Mouse (Mus musculus) ovary, adult 18-20 months (tissue): Measurements from ENCODE around the gene Dlg2.
A peak's percentile ranks its signal among the peaks of the same experiment; 100 is the strongest.

Source experiments
- DNase-seq: peaks from one replicate; pipeline ENCODE4 v3.0.0; 2022; ENCODE audit warnings: low spot score, mixed read lengths

The Dlg2 gene

DNA sequence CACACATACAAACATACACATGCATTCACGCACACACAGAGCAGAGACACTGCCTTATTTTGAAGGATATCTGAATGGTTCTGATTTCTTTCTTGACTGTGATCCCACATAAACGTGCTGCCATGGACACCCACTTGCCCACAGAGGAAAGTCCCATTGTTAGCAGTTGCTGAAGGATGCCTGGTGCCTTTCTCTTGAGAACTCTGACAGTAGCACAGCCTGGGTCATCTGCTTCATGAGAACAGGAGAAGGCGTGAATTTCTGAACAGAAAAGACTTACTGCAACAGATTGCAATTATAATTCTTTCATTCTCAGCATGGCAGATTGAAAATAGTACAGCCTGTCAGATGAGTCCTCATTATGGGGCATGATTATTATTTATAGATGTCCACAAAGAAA is 1442.6 kb downstream of the Dlg2 start:
- no peak for DNase-seq

DNA sequence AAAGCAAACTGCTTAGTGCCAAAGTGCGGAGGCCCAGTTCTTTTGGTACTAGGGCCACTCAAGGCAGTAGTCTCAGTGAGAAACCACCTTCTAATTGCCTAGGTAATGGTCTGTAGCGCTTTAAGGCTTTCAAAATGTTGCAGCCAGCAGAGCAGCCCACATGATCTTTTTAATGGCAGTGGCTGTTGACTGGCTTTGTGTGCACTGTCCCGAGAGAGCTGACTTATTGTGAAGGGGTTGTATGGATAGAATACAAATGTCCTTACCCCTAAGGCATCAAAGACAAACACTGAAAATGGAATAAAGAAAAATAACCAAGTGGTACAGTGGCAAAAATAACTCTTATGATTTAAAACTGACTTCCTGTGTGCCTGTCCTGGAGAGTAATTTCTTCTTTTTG is 1443.3 kb downstream of the Dlg2 start:
- DNase-seq = no peak

DNA sequence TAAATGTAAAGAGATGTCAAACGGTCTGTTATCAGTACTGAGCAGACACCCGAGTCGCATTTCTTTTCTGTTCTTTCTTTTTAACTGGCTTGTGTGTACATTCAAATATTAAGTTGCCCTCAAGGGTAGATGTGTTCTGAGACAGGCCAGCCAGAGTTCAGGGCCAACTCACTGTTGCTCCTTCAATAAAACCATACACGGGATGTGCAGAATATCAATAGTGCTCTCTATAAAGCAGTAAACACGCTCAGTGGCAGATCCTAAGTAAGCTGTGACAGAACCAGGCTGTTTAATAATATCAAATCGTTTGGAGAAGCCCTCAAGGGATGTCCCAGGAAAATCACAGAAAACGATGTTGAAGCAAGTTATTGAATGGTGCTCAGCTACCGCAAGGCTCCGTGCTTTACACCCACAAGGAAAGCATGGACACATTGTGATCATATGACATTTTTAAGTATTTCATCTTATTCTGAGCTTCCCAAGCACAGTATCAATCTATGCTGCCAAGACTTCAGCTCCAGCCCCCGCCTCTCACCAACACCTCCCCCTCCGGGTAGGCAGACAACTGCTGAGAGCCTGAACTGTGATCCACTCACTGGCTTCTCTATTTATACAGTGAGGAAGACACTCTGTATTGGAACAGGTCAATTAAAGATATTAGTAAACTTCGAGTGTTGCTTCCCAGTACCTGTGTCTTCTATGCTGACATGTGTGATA is 1458.6 kb downstream of the Dlg2 start:
- DNase-seq = no peak

DNA sequence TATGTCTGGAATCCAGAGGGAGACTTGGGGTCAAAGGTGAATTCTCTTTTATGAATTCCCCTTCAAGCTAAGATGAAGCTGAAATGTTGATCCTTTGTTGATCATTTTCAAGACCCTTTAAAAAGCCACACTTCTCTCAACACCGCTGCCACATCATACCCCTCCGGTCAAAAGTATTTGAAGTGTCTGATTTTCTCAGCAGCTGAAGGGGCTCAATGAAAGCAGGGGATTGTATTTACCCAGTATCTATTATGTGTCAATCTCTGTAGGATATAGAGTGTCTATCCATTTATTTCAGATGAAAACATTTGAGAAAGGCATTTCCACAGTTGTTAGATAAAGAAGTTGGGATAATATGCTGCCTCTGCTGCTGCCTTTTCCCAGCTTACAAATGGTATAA is 1459.7 kb downstream of the Dlg2 start:
- DNase-seq = no peak

DNA sequence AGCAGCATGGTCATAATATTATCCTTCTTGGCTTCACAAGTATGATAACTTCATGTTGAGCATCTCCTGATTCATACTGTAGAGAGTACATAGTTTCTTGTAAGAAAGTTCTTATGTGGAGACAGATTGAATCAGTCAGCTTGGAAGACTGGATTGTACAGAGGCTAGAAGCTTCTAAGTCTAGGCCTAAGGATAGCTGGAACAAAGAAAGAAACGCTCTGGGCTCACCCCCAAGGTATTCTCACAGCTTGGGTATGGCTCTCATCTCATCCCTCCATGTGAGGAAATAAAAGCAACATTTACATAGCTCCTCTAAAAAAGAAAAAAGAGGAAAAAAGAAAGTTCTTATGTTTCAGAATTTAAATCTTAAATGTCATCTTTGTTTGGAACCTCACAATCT is 1466.8 kb downstream of the Dlg2 start:
- DNase-seq = no peak

DNA sequence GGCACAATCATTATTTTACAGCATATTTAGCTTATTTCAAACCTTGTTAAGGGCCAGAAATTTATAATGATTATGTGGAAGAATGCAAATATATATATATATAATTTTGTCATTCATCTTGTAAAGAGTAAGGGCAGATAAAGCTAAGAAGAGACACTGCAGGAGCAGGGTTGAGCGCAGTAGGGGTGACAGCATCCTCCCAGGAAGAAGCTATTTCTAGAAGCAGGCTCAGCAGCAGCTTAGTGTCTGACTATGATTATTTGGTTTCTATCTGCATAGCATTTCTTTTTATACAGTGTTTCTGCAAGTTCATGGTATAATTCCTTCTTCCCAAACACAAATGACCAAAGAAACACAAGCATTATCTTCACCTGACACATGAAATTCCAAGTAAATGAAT is 1479.1 kb downstream of the Dlg2 start:
- DNase-seq = no peak

DNA sequence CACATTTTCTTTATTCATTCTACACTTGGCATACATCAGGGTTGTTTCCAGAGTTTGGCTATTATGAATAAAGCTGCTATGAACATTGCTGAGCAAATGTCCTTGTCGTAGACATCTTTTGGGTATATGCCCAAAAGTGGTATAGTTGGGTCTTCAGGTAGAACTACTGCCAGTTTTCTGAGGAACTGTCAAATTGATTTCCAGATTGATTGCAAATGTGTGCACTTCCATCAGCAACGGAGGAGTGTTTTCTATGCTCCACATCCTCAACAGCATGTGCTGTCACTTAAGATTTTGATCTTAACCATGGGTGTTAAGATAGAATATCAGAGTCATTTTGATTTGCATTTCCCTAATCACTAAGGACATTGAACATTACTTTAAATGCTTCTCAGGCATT is 1486.5 kb downstream of the Dlg2 start:
- DNase-seq = no peak

DNA sequence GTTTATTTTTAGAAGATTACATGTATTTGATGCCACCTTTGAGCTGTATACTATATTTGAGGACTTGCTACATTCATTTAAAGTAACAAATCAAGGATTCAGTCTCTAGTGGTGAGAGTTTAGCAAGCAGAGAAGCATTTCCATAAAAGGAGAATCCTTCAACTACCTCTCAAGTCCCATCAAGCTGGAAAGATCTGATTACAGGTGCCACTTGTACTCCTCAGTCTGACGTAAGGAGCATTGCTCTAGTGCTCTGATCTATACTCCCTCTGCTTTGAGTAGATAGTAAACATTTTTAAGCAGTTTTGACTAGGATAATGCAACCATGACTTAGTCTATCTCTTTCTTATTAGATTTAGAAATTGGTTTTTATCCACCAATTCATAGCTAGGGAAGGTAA is 1496.5 kb downstream of the Dlg2 start:
- no peak for DNase-seq

DNA sequence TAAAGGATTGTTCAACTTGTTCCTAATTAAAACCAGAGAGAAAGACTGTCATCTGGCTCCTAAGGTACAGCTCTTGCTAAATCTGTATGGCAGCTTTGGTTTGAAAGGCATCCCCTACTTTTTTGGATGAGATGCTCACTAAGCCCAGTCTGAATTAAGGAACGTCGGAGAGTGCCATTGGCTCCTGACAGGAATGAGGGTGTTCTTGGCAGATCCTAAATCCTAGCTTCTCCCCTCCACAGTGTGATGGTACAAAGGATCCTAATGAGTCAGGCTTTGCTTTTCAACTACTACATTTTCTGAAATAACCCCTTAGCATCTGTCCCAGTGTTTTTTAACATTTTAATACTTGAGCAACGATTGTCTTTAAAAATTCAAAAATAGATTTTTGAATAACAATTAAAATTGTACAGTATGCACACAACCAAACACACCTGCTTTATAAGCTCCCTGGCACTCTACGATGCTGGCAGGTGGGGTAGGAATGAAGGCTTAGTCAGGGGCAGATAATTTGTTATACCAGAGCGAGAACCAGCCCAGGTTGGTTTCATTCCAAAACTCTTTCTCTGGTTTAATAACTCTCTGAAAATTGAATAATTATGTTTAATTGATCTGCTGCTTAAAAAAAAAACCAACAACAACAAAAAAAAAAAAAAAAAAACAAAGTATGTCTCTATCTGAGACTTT is 1527.4 kb downstream of the Dlg2 start:
- no peak for DNase-seq

DNA sequence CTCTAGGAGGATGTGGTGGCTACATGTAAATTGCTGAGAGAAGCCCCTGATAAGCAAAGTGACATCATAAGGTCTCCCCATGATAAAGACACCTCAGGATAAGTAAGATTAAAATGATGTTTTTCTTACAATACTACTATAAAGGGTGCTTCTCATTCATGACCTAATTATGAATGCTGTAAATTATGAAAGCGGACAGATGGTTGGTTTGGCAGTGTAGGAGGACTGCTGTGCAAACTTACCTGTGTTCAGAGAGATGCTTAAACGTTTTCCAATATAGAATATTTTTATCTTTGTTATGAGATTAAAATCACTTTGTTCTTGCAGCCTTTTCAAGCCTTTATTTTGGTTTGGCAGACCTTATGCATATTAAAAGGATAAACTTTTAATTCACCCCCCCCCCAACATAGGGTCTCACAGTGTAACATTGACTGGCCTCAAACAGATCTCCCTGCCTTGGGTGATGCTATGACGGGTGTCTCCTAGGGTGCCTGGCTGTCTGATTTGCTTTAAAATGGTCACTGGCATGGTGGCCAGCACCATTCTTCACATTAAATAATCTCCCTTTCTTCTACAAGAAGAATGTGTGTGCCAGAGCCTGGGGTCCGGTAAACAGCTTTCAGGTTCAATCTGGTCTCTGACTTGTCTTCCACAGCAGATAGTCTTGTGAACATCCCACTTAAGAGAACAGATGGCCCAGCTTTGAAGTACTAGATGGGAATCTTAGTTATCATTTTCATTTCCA is 1529.4 kb downstream of the Dlg2 start:
- DNase-seq = no peak

DNA sequence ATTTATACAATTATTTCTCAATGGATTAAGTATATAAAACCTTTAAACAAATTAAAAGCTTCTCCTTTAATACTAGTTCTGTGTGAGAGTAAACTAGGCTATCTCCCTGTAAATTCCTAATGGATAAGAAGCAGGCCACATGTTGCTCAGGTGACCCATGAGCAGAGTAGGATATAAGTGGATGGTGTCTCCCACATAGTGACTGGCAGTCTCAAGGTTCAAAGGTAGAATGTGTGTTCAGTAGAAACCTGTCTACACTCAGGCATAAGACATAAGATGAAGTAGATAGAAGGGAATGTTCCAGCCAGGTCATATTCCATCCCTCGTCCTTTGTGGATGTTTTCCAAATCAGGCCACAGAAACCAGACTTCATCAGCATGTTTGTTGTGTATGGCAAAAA is 1532.2 kb downstream of the Dlg2 start:
- DNase-seq = no peak

DNA sequence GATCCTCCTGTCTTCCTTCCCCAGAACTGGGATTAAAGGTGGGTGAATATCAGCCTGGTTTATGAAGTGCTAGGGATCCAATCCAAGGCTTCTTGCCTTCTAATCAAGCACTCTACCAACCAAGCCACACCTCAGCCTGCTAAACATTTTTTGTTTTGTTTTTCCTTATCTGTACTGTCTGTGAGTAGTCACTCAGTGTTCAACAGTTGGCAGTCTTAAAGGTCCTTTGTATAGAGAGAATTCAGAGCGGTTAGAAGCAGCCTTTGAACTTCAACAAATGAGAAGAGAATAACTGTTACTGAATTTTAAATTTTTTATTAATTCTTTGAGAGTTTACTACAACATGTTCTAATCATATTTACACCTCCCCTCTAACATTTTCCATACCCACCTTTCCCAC is 1548.5 kb downstream of the Dlg2 start:
- no peak for DNase-seq

DNA sequence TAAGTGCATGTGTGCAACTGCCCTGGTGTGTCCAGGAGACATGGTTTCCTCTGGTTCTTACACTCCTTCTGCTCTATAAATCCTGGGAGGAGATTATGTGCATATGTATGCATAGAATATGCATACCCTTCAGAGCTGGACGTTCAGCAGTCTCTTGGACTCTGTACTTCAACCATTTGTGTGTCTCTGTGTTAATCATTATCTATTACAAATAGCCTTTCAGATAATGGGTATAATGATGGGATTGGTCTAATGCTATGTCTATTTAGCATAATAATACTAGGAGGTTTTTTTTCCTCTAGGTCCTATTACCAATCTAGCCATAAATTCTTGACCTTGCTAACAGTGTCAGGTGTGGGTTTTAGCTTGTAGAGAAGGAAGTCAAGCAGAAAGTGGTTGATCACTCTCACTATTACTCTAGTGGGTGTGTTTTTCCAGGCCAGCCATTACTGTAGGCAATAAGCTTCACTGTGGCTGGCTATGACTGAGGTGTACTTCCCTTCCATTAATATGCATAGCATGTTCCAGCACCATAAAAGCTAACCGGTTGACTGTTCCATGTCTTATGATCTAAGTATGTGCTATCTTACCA is 1549.1 kb downstream of the Dlg2 start:
- no peak for DNase-seq

DNA sequence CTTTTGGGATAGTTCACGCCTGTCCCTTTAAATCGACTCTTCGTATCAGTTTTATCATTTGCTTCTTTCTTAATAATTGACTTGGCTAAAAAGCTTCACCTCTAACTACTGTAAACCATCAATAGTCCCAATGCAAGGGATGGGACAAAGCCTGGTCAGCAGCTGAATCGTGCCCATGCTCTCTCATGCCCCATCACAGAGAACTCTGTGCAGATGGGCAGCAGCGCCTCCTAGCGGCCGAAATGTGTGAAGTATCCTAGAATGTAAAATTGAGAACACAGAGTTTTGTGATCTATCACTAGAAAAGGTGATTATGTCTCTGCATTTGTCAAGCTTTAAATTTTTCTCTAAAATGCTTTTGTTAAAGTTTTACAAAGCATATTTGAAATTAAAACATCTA is 1550.6 kb downstream of the Dlg2 start:
- no peak for DNase-seq

DNA sequence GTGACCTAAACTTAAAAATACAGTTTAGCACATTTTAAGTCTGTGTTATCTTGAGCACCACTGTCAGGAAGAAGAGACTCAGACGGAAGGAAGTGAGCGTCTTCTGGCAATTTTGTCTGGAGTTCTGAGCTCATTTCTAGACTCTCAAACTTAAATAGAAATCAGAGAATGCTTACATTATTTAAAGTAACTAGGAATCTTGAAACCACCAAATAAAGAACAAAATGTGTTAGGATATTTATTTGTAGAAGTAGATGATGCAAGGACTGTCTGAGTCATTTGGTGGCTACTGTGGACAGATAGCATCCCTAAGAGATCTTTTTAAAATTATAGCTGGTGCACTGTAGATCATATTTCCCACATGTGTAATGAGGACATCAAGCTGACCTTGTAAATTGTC is 1557.8 kb downstream of the Dlg2 start:
- no peak for DNase-seq

DNA sequence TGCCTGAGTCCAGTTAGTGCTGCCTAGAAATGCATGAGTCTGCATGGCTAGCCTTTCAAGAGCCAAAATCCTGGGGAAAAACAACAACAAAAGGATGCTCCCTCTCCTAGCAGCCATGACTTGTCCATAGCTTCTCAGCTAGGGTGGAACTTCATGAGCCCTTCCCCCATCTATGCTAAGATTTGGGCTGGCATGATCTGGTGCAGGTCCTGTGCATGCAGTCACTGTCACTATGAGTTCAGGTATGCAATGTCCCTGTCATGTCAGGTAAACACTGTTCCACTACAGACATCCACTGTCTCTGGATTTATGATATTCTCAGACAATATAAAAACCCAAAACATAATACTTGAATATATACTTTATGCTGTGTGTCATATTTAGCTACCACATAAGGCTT is 1563.7 kb downstream of the Dlg2 start:
- no peak for DNase-seq

DNA sequence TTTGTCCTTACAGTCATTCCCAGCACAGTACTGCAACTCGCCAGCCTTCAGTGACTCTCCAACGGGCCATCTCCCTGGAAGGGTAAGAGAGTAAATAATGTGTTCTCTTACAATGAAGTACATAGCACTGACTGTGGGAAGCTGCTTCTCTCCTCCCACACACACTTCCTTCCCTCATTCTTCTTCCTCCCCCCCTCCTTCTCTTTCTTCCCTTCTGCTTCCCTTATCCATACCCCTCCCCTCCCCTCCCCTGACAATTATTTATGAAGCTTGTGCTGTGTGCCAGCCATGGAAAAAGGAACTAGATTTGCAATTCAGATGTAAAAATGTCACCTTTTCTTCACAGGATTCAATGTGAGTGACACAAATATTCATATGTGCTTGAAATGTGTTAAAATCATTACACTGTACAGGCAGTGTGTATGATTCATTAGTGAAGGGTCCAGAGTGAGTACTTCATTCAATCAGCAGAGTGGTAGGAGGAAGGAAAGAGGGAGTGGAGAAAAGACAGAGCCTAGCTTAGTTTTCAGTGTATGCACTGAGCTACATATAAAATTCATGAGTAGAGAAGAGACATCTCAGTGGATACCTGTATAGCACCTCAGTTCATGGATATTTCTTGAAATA is 1564.4 kb downstream of the Dlg2 start:
- no peak for DNase-seq

DNA sequence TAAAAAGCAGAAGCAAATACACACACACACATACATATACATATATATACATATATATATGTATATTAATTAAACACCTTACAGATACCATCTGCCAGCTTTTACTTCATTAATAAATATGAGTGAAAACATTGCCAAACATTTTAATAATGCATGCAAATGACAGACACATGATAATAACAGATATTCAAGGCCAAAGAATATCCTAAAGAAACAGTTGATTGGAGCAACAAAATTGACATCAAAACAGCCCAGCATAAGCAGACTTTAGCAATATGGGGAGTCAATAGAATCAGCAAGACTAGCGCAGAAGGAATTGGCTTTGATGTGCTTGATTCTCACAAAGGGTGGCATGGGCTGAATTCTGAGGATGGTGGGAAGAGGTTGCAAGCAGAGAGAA is 1568.5 kb downstream of the Dlg2 start:
- no peak for DNase-seq

DNA sequence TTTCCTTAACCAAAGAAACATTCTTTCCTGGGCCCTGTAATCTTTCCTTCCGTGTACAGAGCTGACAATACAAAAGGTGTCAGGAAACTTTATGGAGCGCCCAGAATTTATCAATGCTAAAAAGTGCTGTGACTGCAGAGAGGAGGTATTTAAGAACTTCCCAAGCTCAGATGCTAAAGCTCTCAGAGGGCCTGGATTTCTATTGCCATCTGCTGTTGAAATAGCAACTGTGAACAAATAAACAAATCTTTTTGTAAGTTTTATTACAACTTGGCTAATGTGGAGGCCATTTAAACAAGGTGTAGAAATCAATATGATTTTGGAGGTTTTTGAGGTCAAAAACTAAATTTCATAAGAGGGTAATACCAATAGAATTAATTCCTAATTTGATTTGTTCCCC is 1570.8 kb downstream of the Dlg2 start:
- no peak for DNase-seq

DNA sequence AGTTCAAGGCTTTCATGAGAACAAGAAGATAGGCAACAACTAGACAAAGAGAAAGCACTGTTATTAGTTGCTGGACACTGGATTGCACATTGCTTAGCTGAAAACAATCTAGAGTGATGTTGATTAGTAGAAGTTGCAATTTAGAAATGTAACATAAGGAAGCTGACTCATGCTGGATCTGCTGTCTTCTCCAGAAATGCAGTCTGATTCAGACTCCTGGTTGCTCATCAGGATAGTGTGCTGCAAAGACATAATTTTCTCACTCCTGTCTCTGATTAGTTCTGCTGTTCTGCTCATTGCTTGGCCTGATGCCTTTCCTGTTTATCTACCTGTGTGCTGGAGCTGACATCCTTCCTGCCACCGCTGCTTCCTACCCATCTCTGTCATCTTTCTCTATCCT is 1572.4 kb downstream of the Dlg2 start:
- no peak for DNase-seq

DNA sequence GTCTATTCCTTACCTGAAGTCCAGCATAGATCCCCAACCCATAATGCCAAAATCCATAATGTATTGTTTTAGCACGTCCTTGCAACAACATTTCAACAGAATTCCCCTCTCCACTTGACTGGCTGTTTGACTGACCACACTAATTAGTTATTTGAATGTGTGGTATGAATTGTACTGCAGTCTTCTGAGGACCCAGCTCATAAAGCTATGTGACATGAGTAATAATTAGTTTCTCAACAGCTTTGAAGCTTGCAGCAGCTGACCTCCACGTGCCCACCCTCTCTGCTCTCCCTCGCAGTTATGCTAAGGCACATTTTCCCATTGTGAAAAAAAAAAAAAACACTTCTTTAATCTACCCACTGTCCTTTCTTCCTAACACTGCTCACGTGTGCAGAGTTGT is 1590.4 kb downstream of the Dlg2 start:
- DNase-seq = no peak

DNA sequence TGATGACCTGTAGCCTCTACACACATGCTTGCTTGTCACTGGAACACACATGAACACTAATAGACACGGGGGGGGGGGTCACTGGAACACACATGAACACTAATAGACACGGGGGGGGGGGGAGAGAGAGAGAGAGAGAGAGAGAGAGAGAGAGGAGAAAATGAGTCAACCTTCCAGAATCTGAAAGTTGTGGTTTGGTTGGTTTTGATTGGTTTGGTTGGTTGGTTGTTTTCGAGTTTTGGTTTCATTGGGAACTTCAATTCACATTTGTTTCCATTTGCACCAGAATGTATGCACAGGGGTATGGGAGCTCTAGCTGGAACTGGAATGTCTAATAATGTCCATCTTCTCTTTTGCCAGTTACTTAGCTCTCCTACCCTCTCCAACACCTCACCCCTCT is 1611.0 kb downstream of the Dlg2 start:
- no peak for DNase-seq

DNA sequence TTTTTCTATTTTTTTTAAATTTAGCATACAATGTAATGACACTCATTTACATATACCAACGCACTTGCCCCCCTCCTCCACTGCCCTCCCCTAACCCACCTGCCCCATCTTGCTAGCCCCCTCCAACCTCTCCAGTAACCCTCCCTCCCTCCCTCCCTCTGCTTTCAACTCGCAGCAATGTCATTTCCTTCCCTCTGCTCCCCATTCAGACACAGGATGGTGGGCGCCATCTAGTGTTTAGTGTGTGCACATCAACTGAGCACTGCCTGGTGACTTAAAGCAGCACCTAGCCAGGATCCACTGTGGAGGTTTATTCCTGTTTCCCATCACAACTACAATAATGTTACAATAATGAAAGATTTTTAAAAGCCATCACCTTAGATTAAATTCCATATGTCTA is 1617.4 kb downstream of the Dlg2 start:
- peak; percentile 8 for DNase-seq
